Mouse (Mus musculus) erythroblast, embryonic 14.5 days (primary cell): ENCODE results near the gene Rab30.

Experiments
- GATA1 ChIP-seq: IDR thresholded peaks from 2 replicates; pipeline ENCODE4 v1.6.1; 2012; ENCODE audit warnings: low read length, inconsistent platforms, mixed read lengths
- TAL1 ChIP-seq: IDR thresholded peaks from 3 replicates; pipeline ENCODE4 v1.6.1; 2012; ENCODE audit warnings: low read length, inconsistent platforms, mixed read lengths

DNA sequence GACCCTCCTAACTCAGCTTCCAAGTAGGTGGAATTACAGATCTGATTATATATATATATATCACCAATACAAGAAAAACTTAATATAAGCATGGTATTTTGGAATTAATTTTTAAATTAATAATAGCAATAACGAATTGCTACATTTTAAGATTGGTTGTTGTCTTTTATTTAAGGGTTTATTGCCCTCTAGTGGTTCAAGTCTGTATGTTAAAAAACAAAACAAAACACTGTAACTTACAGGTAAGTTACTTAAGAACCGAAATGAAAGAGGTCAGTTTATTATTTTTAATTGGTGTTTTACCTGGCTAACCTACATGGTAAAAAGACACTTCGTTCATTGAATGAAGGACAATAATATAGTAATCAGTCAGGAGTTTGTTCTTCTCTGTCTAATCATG, 128.8 kb downstream of the Rab30 start:
- TF ChIP-seq GATA1 (no peak), TAL1 (no peak)
